ENCODE assay signal across 8 mouse cellular contexts in genomic region chr15:59188371-59188770, GRCm38 (mm10).
DNase-seq lines count a peak whose midpoint lies in the region; ATAC-seq and TF ChIP-seq lines count a peak whose summit lies in the region.

No protein-coding gene starts in this region.

- no peaks in the 10 kb centered on the region for H3K27me3 ChIP-seq in heart, embryonic 15.5 days
- H3K27me3 ChIP-seq in forebrain, postnatal 0 days (ENCODE audit: insufficient read depth, low read length): no peaks in the 10 kb centered on the region

- intact Hi-C loops in heart, postnatal 25 days (cut with DNase I): no loop called here

- WGBS in heart, embryonic 15.5 days: 60% methylated on average over 4 of the region's 4 CpGs
- 20% methylated on average over 4 of the region's 4 CpGs for WGBS in forebrain, postnatal 0 days

- ATAC-seq in heart, embryonic 15.5 days (replicated peaks; ENCODE audit: insufficient number of reproducible peaks, insufficient read depth, low FRiP score, low read depth): no peak
- peak; percentile 32 for ATAC-seq in forebrain, postnatal 0 days

- TF ChIP-seq CTCF in forebrain, postnatal 0 days (IDR thresholded peaks at IDR 0.05; ENCODE audit: low read depth): no peak

- H3K9me3 ChIP-seq in heart, embryonic 15.5 days (replicated peaks): no peaks in the 10 kb centered on the region
- H3K9me3 ChIP-seq in forebrain, postnatal 0 days (ENCODE audit: low read length): no peaks in the 10 kb centered on the region

- no peak overlapping the region for H3K9ac ChIP-seq in heart, embryonic 15.5 days
- no peak overlapping the region for H3K9ac ChIP-seq in forebrain, postnatal 0 days

- H3K27ac ChIP-seq in heart, embryonic 15.5 days: peak overlapping the region; percentile 15; the same call in 1 of the 2 replicates
- H3K27ac ChIP-seq in forebrain, postnatal 0 days (ENCODE audit: low read depth, low read length): no peak overlapping the region

- no peak overlapping the region for H3K4me3 ChIP-seq in heart, embryonic 15.5 days
- no peak overlapping the region for H3K4me3 ChIP-seq in forebrain, postnatal 0 days (ENCODE audit: low read depth, low read length)

- no peaks in the 10 kb centered on the region for H3K36me3 ChIP-seq in heart, embryonic 15.5 days
- H3K36me3 ChIP-seq in forebrain, postnatal 0 days (ENCODE audit: insufficient read depth): no peaks in the 10 kb centered on the region

- no peak for DNase-seq in heart, postnatal 25 days (ENCODE audit: low spot score)
- DNase-seq in R1 (ENCODE audit: low read depth, low spot score): peak; percentile 76
- no peak for DNase-seq in forebrain, postnatal 0 days
- peak; percentile 77 for DNase-seq in layer of hippocampus, adult 9-11 months
- DNase-seq in spleen, adult 12 weeks (ENCODE audit: low spot score): no peak
- no peak for DNase-seq in urinary bladder, postnatal 25 days (ENCODE audit: low spot score)
- no peak for DNase-seq in adrenal gland, postnatal 14 days

- no peak overlapping the region for H3K4me2 ChIP-seq in heart, embryonic 15.5 days
- H3K4me2 ChIP-seq in forebrain, postnatal 0 days (ENCODE audit: low read depth): no peak overlapping the region

- H3K4me1 ChIP-seq in heart, embryonic 15.5 days (replicated peaks): peaks cover 12% of the 10 kb centered on the region
- H3K4me1 ChIP-seq in forebrain, postnatal 0 days (ENCODE audit: insufficient read depth): no peaks in the 10 kb centered on the region

Comparison
In these comparisons a context has a peak if more than half of its experiments do, and no peak if none do; other contexts are left out.
1. DNase-seq: peak in R1 (single experiment) and layer of hippocampus, adult 9-11 months (single experiment); none in heart, postnatal 25 days (single experiment), forebrain, postnatal 0 days (single experiment), spleen, adult 12 weeks (single experiment), urinary bladder, postnatal 25 days (single experiment) and adrenal gland, postnatal 14 days (single experiment).